Mouse (Mus musculus) brain, embryonic 14.5 days (tissue): ENCODE data around the gene Wdr60.

Experiments used
- CTCF ChIP-seq: fragments of 200-500 bp; IDR thresholded peaks from 2 replicates; pipeline ENCODE4 v1.5.1; 2012; ENCODE audit warnings: inconsistent platforms, mild to moderate bottlenecking, moderate library complexity, borderline replicate concordance; ENCODE audit not compliant: insufficient read depth, insufficient read length; ENCODE audit errors: extremely low read depth
- POLR2A ChIP-seq: fragments of 200-500 bp; IDR thresholded peaks from 2 replicates; pipeline ENCODE4 v1.6.1; 2012; ENCODE audit warnings: mild to moderate bottlenecking, inconsistent platforms, borderline replicate concordance; ENCODE audit not compliant: poor library complexity, insufficient read depth, insufficient read length, severe bottlenecking; ENCODE audit errors: extremely low read depth

DNA sequence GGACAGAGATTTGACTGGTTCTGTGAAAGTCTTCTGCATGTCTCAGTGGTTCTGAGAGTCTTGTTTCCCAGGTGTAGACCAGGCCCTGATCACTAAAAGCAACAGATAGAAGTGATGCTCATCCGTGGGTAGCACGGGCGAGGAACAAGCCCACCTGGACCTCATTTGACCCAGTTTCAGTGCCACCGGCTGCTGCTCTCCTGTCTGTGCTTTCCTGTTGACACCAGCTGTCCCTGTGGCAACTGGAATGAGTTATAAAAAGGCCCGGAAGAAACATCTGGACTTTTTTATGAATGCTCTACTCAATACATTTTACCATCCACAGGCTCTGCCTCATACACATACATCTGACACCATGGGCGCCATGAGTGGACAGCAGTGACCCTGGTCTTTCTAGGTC lies 64.0 kb downstream of the Wdr60 start:
- TF ChIP-seq POLR2A (no peak), CTCF (no peak)
